Mouse (Mus musculus) heart, postnatal 10 days (tissue): Measurements from ENCODE around the gene Muc1. TPM values are rescaled to one million over a fixed set of nuclear protein-coding genes. Genes with fewer than 3 reads are reported as not detected.

Source experiments
- DNase-seq, 2 experiments: peaks; one replicate each; pipeline ENCODE4 v3.0.0; 2021
- intact Hi-C: fragments of 180-260 bp; cut with DNase I; formaldehyde crosslinking; loops from one replicate; pipeline ENCODE4 v1.15.1; 2025
- total RNA-seq, 2 experiments: library from RNA; stranded (reverse); gene quantifications; 2 replicates each; pipeline ENCODE4 v1.2.3; 2021

Muc1 gene
- under 1 TPM; 0.20 to 0.34 TPM for total RNA-seq

GRCm38 (mm10) chr3:89228836-89229235, at the start of gene Muc1:
TSS of gene Muc1 (plus strand) at chr3:89229057.
- DNase-seq = no peak
- intact Hi-C loops = no loop called here

DNA sequence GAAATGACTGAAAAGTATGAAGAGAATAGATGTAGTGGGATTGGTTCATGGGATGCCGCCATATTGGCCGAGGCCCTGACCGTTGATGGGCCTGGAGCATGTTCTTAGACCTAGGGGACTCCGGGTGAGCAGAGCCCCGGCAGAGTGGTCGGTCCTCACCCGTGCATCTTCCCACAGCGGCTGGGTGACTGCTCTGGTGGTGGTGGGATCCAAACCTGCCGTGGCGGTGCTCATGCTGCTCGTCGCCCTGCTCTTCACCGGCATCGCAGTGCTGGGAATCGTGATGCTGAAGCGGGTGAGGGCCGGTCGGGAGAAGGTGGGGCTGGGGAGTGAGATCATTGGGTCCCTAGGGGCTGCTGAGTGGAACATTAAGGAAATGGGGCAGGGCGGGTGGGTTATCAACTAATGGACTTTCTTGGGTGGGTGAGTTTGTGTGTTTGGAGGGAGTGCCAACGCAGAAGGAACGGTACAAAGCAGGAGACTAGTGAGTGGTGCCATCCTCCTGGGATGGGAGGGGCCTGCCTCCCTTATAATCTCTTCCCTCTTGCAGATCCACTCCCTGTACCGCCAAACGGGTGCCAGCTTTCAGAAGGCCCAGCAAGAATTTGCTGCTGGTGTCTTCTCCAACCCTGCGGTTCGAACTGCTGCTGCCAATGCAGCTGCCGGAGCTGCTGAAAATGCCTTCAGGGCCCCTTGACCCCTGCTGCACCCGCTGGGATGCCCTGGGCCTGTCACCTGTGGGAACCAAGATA, 46.9 kb upstream of the Muc1 start:
- no peak for DNase-seq

GRCm38 (mm10) chr3:89182531-89183057, 46.3 kb upstream of the Muc1 start:
- no peak for DNase-seq
- intact Hi-C loops = no loop called here

More for the DNA sequence above, 46.9 kb upstream of the Muc1 start:
- intact Hi-C loops = no loop called here

GRCm38 (mm10) chr3:89183058-89183958, 45.5 kb upstream of the Muc1 start, which contains the start of gene Fam189b:
TSS of gene Fam189b (plus strand) at chr3:89183143.
- intact Hi-C loops = no loop called here
- DNase-seq = peak; percentile 86 to 90

- DNase-seq = no peak
- intact Hi-C loops = no loop called here
Observed at GRCm38 (mm10) chr3:89183959-89184315, 44.9 kb upstream of the Muc1 start.

DNA sequence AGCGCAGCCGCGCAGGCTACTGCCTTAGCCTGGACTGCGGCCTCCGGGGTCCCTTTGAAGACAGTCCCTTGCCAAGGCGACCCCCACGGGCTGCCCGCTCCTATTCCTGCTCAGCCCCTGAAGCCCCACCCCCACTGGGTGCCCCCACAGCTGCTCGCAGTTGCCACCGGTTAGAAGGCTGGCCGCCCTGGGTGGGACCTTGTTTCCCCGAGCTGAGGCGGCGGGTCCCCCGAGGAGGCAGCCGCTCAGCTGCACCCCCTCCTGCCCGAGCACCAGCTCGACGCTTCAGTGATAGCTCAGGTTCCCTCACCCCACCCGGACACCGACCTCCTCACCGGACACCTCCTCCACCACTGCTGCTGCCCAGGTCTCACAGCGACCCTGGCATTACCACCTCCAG, 41.7 kb upstream of the Muc1 start:
- intact Hi-C loops = no loop called here
- DNase-seq = no peak

DNA sequence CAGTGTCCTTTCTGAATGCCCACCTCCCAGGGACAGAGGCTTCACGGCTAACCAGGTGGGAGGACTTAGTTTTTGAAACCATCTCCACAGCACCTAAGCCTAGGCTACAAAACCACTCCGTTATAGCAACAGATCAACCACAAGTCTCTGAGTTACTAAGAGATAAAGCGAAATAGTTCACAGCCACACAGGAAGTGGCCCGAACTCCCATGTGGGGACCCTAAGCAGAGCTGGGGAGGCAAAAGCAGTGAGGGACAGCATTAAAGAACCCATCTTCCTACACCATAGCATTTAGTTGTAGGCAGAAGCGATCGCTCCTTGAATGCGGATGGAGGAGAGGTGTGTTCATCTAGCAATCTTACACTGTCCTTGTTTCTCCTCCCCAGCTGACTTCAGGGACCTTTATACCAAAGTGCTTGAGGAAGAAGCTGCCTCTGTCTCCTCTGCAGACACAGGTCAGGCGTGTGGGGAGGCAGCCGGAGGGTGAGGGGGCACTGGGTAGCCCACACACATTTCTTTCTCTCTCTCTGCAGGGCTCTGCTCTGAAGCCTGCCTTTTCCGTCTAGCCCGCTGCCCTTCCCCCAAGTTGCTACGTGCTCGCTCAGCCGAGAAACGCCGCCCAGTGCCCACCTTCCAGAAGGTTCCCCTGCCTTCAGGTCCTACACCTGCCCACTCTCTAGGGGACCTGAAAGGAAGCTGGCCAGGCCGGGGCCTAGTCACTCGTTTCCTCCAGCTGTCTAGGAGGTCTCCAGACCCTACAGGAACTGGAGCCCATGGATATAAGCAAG, 41.0 kb upstream of the Muc1 start:
- intact Hi-C loops = no loop called here
- DNase-seq = no peak

GRCm38 (mm10) chr3:89188478-89188875, 40.4 kb upstream of the Muc1 start:
- DNase-seq = no peak
- intact Hi-C loops = no loop called here

GRCm38 (mm10) chr3:89190436-89190835, 38.4 kb upstream of the Muc1 start:
- intact Hi-C loops = no loop called here
- no peak for DNase-seq

DNA sequence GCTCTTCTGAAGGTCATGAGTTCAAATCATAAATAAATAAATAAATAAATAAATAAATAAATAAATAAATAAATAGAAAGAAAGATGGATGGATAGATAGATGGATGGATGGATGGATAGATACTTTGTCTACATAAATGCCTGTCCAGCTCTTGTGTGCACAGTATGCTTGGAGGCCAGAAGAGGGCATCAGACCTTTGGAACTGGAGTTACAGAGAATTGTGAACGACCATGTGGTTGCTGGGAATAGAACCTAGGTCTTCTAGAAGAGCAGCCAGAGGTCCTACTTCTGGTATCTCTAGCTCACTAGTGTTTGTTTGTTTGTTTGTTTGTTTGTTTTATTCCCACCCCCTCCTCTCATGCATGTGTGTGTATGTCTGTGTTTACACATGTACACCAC, 35.5 kb upstream of the Muc1 start:
- intact Hi-C loops = no loop called here
- DNase-seq = no peak

DNA sequence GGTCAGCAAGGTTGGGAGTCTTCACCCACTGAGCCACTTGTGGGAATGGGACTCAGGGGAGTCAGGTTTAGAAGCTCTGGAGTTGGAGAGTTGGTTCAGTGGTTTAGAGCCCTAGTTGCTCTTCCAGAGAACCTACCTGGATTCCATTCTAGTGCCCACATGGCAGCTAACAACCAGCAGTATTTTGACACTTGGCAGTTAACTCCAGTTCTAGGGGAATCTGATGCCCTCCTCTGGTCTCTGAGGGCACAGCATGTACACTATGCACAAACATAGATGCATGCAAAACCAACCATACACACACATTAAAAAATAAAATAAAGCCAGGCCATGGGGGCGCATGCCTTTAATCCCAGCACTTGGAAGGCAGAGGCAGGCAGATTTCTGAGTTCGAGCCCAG, 35.0 kb upstream of the Muc1 start:
- intact Hi-C loops = no loop called here
- peak in 1 of 2 experiments; percentile 26 for DNase-seq

- DNase-seq = peak; percentile 89 to 90
- intact Hi-C loops = loop anchor here (1.0 kb wide), 1 partner anchor 20 kb away; no protein-coding TSS in a partner anchor
Observed at GRCm38 (mm10) chr3:89195979-89196877, 32.6 kb upstream of the Muc1 start.

GRCm38 (mm10) chr3:89199839-89200238, 29.0 kb upstream of the Muc1 start:
- intact Hi-C loops = no loop called here
- no peak for DNase-seq

GRCm38 (mm10) chr3:89202253-89203141, 26.4 kb upstream of the Muc1 start, which contains the start of gene Gba:
TSS of gene Gba (plus strand) at chr3:89202928.
- intact Hi-C loops = no loop called here
- peak; percentile 88 to 92 for DNase-seq

GRCm38 (mm10) chr3:89203142-89203514, 25.7 kb upstream of the Muc1 start:
- DNase-seq = no peak
- intact Hi-C loops = no loop called here

GRCm38 (mm10) chr3:89206079-89206478, 22.8 kb upstream of the Muc1 start:
- intact Hi-C loops = no loop called here
- DNase-seq = no peak

- no peak for DNase-seq
- intact Hi-C loops = no loop called here
Observed at GRCm38 (mm10) chr3:89206695-89207094, 22.2 kb upstream of the Muc1 start.

DNA sequence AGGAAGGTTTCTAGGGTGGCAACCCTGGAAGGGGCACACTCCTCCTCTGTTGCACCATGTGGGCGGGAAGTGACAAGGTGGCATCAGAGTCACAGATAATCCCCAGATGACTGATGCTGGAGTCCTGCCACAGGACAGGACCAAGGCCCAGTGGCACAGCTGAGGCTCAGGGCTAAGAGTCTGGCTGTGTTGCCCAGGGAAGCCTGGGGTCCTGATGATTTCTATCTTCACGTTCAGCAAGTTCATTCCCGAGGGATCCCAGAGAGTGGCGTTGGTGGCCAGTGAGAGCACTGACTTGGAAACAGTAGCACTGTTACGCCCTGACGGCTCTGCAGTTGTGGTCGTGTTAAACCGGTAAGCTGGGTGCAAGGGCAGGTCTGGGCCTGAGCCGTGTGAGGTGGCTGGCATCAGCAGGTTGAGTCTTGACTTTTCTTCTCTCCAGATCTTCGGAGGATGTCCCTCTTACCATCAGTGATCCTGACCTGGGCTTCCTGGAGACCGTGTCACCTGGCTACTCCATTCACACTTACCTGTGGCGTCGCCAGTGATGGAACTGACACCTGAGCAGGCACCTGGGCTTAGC, 20.7 kb upstream of the Muc1 start:
- no peak for DNase-seq
- intact Hi-C loops = no loop called here
